Mouse (Mus musculus): ENCODE measurements around the gene Insrr. TPM values are rescaled to one million over a fixed set of nuclear protein-coding genes. Genes with fewer than 3 reads are reported as not detected.

Gene Insrr
- polyA plus RNA-seq, 1 experiment = not detected

DNA sequence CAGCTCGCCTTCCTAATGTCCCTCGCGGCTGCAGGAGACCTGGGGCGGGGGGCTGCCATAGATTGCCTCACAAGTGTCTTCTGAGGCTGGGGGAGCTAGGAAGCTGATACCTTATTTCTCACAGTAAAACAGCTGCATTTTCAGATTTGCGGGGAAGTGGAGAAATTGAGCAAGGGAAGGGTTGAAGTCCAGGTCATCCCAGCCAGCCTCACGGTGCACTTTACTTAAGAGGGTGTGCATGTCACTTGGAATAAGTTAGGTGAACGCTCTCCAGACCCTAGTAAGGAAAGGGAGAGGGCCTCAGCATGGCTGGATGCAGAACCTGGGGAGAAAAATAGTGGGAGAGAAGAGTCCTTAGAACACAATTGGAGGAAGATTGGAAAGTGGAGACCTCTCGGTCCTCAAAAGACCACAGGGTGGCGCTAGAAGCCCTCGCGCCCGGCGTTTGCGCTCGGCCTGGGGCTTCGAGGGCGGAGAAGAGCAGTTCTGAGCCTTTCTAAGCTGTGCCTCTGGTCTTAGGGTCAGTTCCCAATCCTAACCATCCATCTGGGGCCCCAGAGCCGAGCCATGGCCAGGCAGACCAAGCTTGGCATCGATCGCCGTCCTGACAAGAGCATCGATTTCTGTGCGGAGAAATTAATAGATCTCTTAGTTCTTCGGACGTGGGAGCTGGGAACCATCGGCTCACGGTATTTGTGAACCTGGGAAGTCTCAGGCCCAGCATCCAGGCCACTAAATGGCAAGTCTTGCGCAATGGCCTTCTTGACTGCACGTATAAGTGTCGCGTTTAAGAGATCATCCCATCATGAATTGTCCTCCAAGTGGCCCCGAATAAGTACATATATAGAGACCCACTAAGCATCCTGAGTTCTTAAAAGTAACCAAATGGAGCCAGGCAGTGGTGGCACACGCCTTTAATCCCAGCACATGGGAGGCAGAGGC lies 1.1 kb upstream of the Insrr start:
- Histone ChIP-seq H3K4me1 (ENCODE audit: control insufficient read depth, insufficient read depth, low read length) (no peaks in the 10 kb centered on the region), H3K27ac (ENCODE audit: insufficient read depth, low read length) (no peak overlapping the region)

DNA sequence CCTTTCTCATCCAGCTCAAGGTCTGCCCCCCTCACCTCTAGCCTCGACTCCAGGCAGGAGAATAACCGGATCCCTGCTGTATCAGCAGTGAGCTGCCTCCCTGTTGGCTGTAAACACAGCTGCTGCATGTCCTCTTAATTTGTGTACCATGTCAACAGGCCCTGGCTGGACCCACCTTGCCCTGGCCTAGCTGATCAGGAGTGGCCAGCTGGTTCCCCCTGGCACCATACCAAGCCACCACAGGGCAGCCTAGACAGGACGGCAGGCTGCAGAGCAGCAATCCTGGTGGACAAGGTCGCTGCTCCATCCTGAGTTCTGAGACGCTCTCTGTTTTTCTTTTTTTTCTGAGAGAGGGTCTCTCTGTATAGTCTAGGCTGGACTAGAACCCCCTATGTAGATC lies 4.9 kb downstream of the Insrr start:
- H3K9ac ChIP-seq (ENCODE audit: low read depth, poor library complexity, severe bottlenecking) = no peak overlapping the region
- H3K4me3 ChIP-seq (ENCODE audit: low read depth, low read length) = no peak overlapping the region
- H3K4me1 ChIP-seq (ENCODE audit: control insufficient read depth, insufficient read depth, low read length) = no peaks in the 10 kb centered on the region
- H3K27me3 ChIP-seq (ENCODE audit: control insufficient read depth, insufficient read depth, low read length, poor library complexity, severe bottlenecking) = peaks cover 4% of the 10 kb centered on the region
- H3K27ac ChIP-seq (ENCODE audit: insufficient read depth, low read length) = no peak overlapping the region
- no peak for TF ChIP-seq CTCF (IDR thresholded peaks at IDR 0.05; ENCODE audit: low read depth, low read length)
- no peak for TF ChIP-seq EP300 (IDR thresholded peaks at IDR 0.05; ENCODE audit: insufficient read depth, low read depth, low read length)
- TF ChIP-seq POLR2A (IDR thresholded peaks at IDR 0.05; ENCODE audit: insufficient read depth, low read length) = no peak
- H3K9me3 ChIP-seq (replicated peaks; ENCODE audit: control insufficient read depth, insufficient read depth, low read length, poor library complexity, severe bottlenecking) = no peaks in the 10 kb centered on the region
- no peaks in the 10 kb centered on the region for H3K36me3 ChIP-seq (ENCODE audit: control insufficient read depth, insufficient read depth, low read length, poor library complexity, severe bottlenecking)

More for the DNA sequence above, 1.1 kb upstream of the Insrr start:
- Histone ChIP-seq H3K27me3 (ENCODE audit: control insufficient read depth, insufficient read depth, low read length, poor library complexity, severe bottlenecking) (peaks cover 14% of the 10 kb centered on the region), H3K36me3 (ENCODE audit: control insufficient read depth, insufficient read depth, low read length, poor library complexity, severe bottlenecking) (no peaks in the 10 kb centered on the region), H3K9ac (ENCODE audit: low read depth, poor library complexity, severe bottlenecking) (peak overlapping the region; percentile 39; the same call in 1 of the 2 replicates), H3K9me3 (replicated peaks; ENCODE audit: control insufficient read depth, insufficient read depth, low read length, poor library complexity, severe bottlenecking) (no peaks in the 10 kb centered on the region), H3K4me3 (ENCODE audit: low read depth, low read length) (no peak overlapping the region)
- TF ChIP-seq POLR2A (IDR thresholded peaks at IDR 0.05; ENCODE audit: insufficient read depth, low read length) = no peak
- no peak for TF ChIP-seq EP300 (IDR thresholded peaks at IDR 0.05; ENCODE audit: insufficient read depth, low read depth, low read length)
- peak; percentile 79 for TF ChIP-seq CTCF (IDR thresholded peaks at IDR 0.05; ENCODE audit: low read depth, low read length)

DNA sequence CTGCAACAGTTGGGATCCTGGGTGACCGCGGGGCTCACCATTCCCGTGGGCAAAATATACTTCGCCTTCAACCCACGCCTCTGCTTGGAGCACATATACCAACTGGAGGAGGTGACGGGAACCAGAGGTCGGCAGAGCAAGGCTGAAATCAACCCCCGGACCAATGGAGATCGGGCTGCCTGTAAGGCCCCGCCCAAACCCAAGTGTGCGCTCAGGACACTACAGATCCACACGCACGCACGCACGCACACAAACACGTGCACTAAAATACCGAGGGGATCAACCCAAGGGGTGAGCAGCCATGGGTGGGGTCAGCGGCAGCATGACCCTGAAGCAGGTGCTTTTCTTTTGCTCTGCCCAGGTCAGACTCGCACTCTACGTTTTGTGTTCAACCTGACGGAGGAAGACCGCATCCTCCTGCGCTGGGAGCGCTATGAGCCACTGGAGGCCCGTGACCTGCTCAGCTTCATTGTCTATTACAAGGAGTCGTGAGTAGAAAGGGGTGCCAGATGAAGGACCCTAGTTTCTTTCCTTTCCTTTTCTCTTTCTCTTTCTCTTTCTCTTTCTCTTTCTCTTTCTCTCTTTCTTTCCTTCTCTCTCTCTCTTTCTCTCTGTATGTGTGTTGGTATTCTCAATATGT lies 7.4 kb downstream of the Insrr start:
- peak overlapping the region; percentile 50 for H3K4me3 ChIP-seq (ENCODE audit: low read depth, low read length)
- no peaks in the 10 kb centered on the region for H3K4me1 ChIP-seq (ENCODE audit: control insufficient read depth, insufficient read depth, low read length)
- no peaks in the 10 kb centered on the region for H3K9me3 ChIP-seq (replicated peaks; ENCODE audit: control insufficient read depth, insufficient read depth, low read length, poor library complexity, severe bottlenecking)
- H3K36me3 ChIP-seq (ENCODE audit: control insufficient read depth, insufficient read depth, low read length, poor library complexity, severe bottlenecking) = no peaks in the 10 kb centered on the region
- H3K27ac ChIP-seq (ENCODE audit: insufficient read depth, low read length) = no peak overlapping the region
- no peak for TF ChIP-seq POLR2A (IDR thresholded peaks at IDR 0.05; ENCODE audit: insufficient read depth, low read length)
- no peak for TF ChIP-seq CTCF (IDR thresholded peaks at IDR 0.05; ENCODE audit: low read depth, low read length)
- TF ChIP-seq EP300 (IDR thresholded peaks at IDR 0.05; ENCODE audit: insufficient read depth, low read depth, low read length) = no peak
- no peak overlapping the region for H3K9ac ChIP-seq (ENCODE audit: low read depth, poor library complexity, severe bottlenecking)
- no peaks in the 10 kb centered on the region for H3K27me3 ChIP-seq (ENCODE audit: control insufficient read depth, insufficient read depth, low read length, poor library complexity, severe bottlenecking)

DNA sequence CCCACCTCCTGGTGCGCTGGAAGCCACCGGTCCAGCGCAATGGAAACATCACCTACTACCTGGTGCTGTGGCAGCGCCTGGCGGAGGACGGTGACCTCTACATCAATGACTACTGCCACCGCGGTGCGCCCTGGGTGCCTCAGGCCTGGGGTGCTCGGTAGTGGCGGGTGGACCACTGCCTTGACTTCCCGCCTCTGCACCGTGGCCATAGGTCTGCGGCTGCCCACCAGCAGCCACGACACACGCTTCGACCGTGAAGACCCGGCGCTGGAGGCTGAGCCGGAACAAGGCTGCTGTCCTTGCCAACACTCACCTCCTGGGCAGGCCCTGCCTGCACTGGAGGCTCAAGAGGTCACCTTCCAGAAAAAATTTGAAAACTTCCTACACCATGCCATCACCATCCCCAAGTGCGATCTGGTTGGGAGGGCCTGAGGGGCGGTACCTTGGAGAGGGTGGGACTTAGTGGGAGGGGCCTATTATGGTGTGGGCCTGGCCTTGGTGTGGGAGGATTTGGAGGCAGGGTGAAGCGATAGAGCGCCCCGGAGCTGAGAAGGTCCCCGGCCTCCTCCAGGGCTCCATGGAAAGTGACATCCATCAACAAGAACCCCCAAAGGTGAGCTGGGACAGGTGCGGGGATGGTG lies 12.7 kb downstream of the Insrr start:
- Histone ChIP-seq H3K27me3 (ENCODE audit: control insufficient read depth, insufficient read depth, low read length, poor library complexity, severe bottlenecking) (no peaks in the 10 kb centered on the region), H3K9me3 (replicated peaks; ENCODE audit: control insufficient read depth, insufficient read depth, low read length, poor library complexity, severe bottlenecking) (no peaks in the 10 kb centered on the region), H3K36me3 (ENCODE audit: control insufficient read depth, insufficient read depth, low read length, poor library complexity, severe bottlenecking) (no peaks in the 10 kb centered on the region), H3K4me3 (ENCODE audit: low read depth, low read length) (peak overlapping the region; percentile 51), H3K9ac (ENCODE audit: low read depth, poor library complexity, severe bottlenecking) (no peak overlapping the region), H3K27ac (ENCODE audit: insufficient read depth, low read length) (no peak overlapping the region), H3K4me1 (ENCODE audit: control insufficient read depth, insufficient read depth, low read length) (no peaks in the 10 kb centered on the region)
- no peak for TF ChIP-seq EP300 (IDR thresholded peaks at IDR 0.05; ENCODE audit: insufficient read depth, low read depth, low read length)
- no peak for TF ChIP-seq CTCF (IDR thresholded peaks at IDR 0.05; ENCODE audit: low read depth, low read length)

DNA sequence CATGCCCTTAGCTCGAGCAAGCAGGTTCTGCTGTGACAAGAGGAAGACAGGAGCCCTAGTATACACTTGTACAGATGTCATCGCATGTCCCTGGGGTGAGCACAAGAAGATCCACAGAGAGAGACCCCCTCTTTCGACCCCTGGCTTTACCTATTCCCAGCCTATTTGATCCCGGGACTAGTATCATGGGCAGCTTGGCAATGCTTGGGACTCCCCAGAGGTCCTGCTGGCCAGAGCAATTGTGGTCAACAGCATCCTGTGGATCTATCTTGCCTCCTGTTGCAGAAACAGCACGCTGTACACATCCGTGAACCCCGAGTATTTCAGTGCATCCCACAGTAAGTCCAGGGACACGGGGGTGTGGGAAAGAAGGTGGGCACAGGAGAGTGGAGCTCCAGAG lies 14.5 kb downstream of the Insrr start:
- Histone ChIP-seq H3K4me3 (ENCODE audit: low read depth, low read length) (no peak overlapping the region), H3K27ac (ENCODE audit: insufficient read depth, low read length) (no peak overlapping the region), H3K9me3 (replicated peaks; ENCODE audit: control insufficient read depth, insufficient read depth, low read length, poor library complexity, severe bottlenecking) (no peaks in the 10 kb centered on the region), H3K27me3 (ENCODE audit: control insufficient read depth, insufficient read depth, low read length, poor library complexity, severe bottlenecking) (no peaks in the 10 kb centered on the region), H3K9ac (ENCODE audit: low read depth, poor library complexity, severe bottlenecking) (no peak overlapping the region), H3K4me1 (ENCODE audit: control insufficient read depth, insufficient read depth, low read length) (no peaks in the 10 kb centered on the region), H3K36me3 (ENCODE audit: control insufficient read depth, insufficient read depth, low read length, poor library complexity, severe bottlenecking) (no peaks in the 10 kb centered on the region)
- no peak for TF ChIP-seq CTCF (IDR thresholded peaks at IDR 0.05; ENCODE audit: low read depth, low read length)
- TF ChIP-seq EP300 (IDR thresholded peaks at IDR 0.05; ENCODE audit: insufficient read depth, low read depth, low read length) = no peak
- no peak for TF ChIP-seq POLR2A (IDR thresholded peaks at IDR 0.05; ENCODE audit: insufficient read depth, low read length)
